Mouse (Mus musculus) C2C12 (cell line): ENCODE measurements around the gene Tvp23a. TPM values are rescaled to one million over a fixed set of nuclear protein-coding genes. Genes with fewer than 3 reads are reported as not detected.

ENCODE experiments used
- H3K27me3 ChIP-seq: one replicate; pipeline ENCODE4 v1.6.1; 2011; ENCODE audit not compliant: control insufficient read depth, insufficient read depth, insufficient read length
- H3K36me3 ChIP-seq: one replicate; pipeline ENCODE4 v1.6.1; 2011; ENCODE audit not compliant: control insufficient read depth, insufficient read depth
- H3K4me3 ChIP-seq: one replicate; pipeline ENCODE4 v1.5.1; 2011; ENCODE audit warnings: mild to moderate bottlenecking, control low read depth; ENCODE audit not compliant: poor library complexity, insufficient read depth, severe bottlenecking
- H3K79me2 ChIP-seq: one replicate; pipeline ENCODE4 v1.6.1; 2011; ENCODE audit not compliant: control insufficient read depth, insufficient read depth
- H3K79me3 ChIP-seq: one replicate; pipeline ENCODE4 v1.6.1; 2011; ENCODE audit warnings: low read depth, control low read depth
- H3ac ChIP-seq: one replicate; pipeline ENCODE3; 2011; ENCODE audit warnings: low read depth; ENCODE audit not compliant: control insufficient read depth, insufficient read length
- CEBPB ChIP-seq: IDR thresholded peaks from one replicate; pipeline ENCODE4 v1.6.1; 2011; ENCODE audit warnings: low read depth, mild to moderate bottlenecking, control low read depth, moderate library complexity
- CTCF ChIP-seq: IDR thresholded peaks from one replicate; pipeline ENCODE4 v1.5.1; 2011; ENCODE audit not compliant: control insufficient read depth, insufficient read depth, insufficient read length
- FOSL1 ChIP-seq: IDR thresholded peaks from one replicate; pipeline ENCODE4 v1.8.0; 2011; ENCODE audit warnings: mild to moderate bottlenecking, low read length; ENCODE audit not compliant: poor library complexity, insufficient read depth, severe bottlenecking
- MAX ChIP-seq: IDR thresholded peaks from one replicate; pipeline ENCODE4 v1.6.1; 2011; ENCODE audit warnings: mild to moderate bottlenecking, control low read depth
- MYOD1 ChIP-seq: IDR thresholded peaks from one replicate; pipeline ENCODE4 v1.6.1; 2011; ENCODE audit warnings: low read depth; ENCODE audit not compliant: control insufficient read depth, insufficient read length
- MYOG ChIP-seq: IDR thresholded peaks from one replicate; pipeline ENCODE4 v1.6.1; 2011; ENCODE audit not compliant: control insufficient read depth, insufficient read length; ENCODE audit errors: extremely low read depth
- USF1 ChIP-seq: IDR thresholded peaks from one replicate; pipeline ENCODE4 v1.6.1; 2011; ENCODE audit warnings: low read depth, mild to moderate bottlenecking, control low read depth, moderate library complexity
- polyA plus RNA-seq: library from polyadenylated mRNA; unstranded; fragments of >200 nt; fragmentation: generic; extraction: Trizol; gene quantifications from one replicate; pipeline ENCODE4 v1.2.1, GENCODE M21; 2012; ENCODE audit warnings: missing spikeins

The Tvp23a gene
- polyA plus RNA-seq, 1 experiment = 2.9 TPM

DNA sequence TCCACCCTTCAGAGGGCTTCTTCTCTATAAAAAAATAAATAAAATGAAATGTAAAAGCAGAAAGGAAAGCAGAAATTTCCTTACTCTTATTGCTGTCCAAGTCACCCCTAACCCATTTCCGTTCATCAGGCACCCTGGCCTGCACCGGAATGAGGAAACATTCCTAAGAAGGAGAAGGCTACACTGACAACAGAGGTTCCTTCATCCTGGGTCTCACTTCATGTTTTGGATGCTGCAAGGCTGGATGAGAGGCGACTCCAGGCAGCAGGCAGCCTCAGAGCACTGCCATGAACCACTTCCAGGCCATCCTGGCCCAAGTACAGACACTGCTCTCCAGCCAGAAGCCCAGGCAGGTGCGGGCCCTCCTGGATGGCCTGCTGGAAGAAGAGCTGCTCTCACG is 32.7 kb upstream of the Tvp23a start, which contains the start of gene Ciita:
Gene Ciita, plus strand, starts transcription at position 203 of the 400 bp plus-strand sequence.
- TF ChIP-seq MYOD1 (no peak), USF1 (no peak), FOSL1 (no peak), CEBPB (no peak), MAX (no peak), MYOG (no peak), CTCF (no peak)
- H3K27me3 ChIP-seq = peaks cover 54% of the 10 kb centered on the region
- H3ac ChIP-seq = no peak within 1 kb of the TSS

DNA sequence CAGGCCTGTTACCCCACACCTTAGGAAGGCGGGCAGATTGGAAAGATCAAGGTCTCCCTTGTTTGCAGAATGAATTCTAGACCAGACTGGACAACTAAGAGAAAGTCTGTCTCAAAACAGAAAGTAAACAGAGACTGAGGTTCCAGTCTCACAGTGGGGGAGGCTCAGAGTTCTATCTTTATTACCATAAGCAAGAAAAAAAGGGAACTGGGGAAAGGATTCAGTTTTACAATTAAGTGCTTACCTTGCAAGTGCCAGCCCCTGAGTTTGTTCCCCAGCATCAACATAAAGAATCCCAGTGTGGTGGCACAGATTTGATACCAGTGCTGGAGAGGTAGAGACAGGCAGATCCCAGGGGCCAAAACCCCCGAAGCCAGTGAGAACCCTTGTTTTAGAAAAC is 28.8 kb upstream of the Tvp23a start:
- no peaks in the 10 kb centered on the region for H3K79me2 ChIP-seq
- no peak overlapping the region for H3K4me3 ChIP-seq
- TF ChIP-seq MYOD1 = no peak
- TF ChIP-seq MYOG = no peak
- peaks cover 37% of the 10 kb centered on the region for H3K27me3 ChIP-seq
- no peak overlapping the region for H3ac ChIP-seq
- no peaks in the 10 kb centered on the region for H3K79me3 ChIP-seq
- H3K36me3 ChIP-seq = no peaks in the 10 kb centered on the region

More for the DNA sequence above, 32.7 kb upstream of the Tvp23a start, which contains the start of gene Ciita:
- Histone ChIP-seq H3K36me3 (no peaks in the 10 kb centered on the region), H3K79me2 (no peaks in the 10 kb centered on the region), H3K4me3 (no peak within 1 kb of the TSS), H3K79me3 (no peaks in the 10 kb centered on the region)

- peaks cover 30% of the 10 kb centered on the region for H3K27me3 ChIP-seq
- no peaks in the 10 kb centered on the region for H3K79me2 ChIP-seq
- no peak overlapping the region for H3K4me3 ChIP-seq
- no peak for TF ChIP-seq CTCF
- TF ChIP-seq CEBPB = no peak
- no peaks in the 10 kb centered on the region for H3K36me3 ChIP-seq
- H3K79me3 ChIP-seq = no peaks in the 10 kb centered on the region
- no peak overlapping the region for H3ac ChIP-seq
Measured at GRCm38 (mm10) chr16:10474956-10475355, 27.8 kb upstream of the Tvp23a start.

DNA sequence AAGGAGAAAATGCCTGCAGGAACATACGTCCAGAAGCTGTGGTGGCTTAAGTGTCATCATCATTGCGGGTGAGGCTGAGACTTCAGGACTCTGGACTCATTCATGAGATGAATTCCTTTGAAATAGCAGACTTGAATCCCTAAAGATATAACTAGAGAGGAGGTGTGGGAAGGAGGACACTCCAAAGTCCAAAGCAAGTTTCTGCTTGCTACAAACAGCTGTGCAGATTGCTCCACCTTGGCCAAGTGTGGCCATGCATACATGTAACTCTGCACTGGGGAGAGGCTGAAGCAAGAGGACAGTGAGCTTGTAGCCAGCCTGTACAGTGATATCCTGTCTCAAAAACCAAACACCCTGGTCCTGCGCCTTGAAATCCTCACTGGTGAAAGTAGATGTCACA is 24.8 kb upstream of the Tvp23a start:
- Histone ChIP-seq H3K79me3 (no peaks in the 10 kb centered on the region), H3K36me3 (no peaks in the 10 kb centered on the region), H3ac (no peak overlapping the region), H3K4me3 (no peak overlapping the region), H3K27me3 (peaks cover 14% of the 10 kb centered on the region), H3K79me2 (no peaks in the 10 kb centered on the region)
- TF ChIP-seq USF1 (no peak), MYOG (no peak)

GRCm38 (mm10) chr16:10468201-10468600 is 21.0 kb upstream of the Tvp23a start:
- Histone ChIP-seq H3K36me3 (no peaks in the 10 kb centered on the region), H3K27me3 (peaks cover 11% of the 10 kb centered on the region), H3K4me3 (no peak overlapping the region), H3K79me2 (no peaks in the 10 kb centered on the region), H3ac (no peak overlapping the region), H3K79me3 (no peaks in the 10 kb centered on the region)
- TF ChIP-seq MYOG (no peak), FOSL1 (no peak)

DNA sequence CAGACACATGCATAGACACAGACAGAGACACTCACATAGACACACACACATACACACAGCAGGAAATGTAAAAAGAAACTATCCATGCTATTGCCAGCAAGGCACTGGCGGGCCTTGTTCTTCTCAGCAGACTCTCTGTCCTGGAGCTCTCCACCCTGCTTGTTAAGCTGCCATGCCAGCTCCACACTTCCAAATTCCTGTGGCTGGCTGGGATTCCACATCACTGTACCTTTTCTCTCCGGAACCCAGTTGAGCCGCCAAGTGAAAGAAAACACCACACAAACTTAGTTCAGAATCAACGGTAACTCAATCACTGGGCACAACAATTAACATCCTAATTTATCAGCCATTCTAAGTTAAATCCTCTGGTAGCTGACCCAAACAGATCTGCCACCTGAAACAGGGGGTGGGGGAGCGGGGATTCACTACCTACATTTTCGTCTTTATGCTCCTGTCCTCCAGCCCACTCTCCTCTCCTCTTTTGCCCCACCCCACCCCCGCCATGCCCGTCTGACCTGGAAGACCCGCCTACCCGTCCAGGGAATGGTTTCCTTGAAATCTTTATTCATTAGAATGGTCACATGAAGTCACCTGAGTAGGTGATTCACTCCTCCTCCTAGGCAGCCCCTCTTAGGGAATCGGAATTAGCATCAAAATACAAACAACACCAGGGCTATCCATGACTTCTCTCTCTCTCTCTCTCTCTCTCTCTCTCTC is 20.4 kb upstream of the Tvp23a start:
- Histone ChIP-seq H3K79me2 (no peaks in the 10 kb centered on the region), H3K36me3 (no peaks in the 10 kb centered on the region), H3K27me3 (peaks cover 7% of the 10 kb centered on the region), H3K4me3 (no peak overlapping the region), H3K79me3 (no peaks in the 10 kb centered on the region), H3ac (no peak overlapping the region)
- no peak for TF ChIP-seq USF1
- TF ChIP-seq CEBPB = no peak
